Mouse (Mus musculus) 3T3-L1 (cell line): ENCODE results near the gene Bub3.

ENCODE experiments used
- DNase-seq: peaks from one replicate; pipeline ENCODE4 v3.0.0-alpha.2; 2015; ENCODE audit warnings: low read depth, low spot score

Bub3 gene

DNA sequence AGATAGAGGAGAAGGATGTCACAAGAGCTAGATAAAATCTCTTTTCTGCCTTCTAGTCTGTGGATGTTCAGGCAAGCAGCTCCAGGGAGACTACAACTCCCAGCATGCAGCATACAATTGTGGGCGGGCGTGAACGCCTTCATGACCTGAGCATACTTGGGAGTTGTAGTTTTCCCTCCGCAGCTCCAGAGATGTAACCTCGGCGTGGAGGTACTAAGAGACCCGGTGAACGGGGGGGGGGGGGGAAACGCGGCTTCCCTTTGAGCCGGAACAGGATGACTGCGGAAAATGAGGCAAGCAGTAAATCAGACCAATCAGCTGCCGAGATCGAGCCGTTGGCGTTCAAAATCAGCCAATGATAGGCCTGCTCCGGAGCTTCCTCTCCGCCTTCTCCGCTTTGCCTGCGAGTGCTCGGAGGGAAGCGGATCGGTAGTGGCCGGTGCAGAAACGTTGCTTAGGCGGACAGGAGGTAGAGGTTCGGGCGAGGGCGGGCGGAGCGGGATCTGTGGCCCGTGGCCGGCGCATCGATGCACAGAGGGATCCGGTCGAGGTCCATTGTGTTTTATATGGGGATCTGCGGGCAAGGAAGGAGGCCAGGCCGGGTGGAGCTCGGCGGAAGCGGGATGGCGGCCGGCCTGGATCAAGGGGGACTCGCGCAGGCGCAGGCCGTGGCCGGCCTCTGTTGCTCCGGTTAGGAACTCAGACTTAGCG, at the start of gene Bub3:
Bub3 (plus strand) TSS at position 237 of the 711 bp plus-strand sequence.
- DNase-seq = peak; percentile 95

DNA sequence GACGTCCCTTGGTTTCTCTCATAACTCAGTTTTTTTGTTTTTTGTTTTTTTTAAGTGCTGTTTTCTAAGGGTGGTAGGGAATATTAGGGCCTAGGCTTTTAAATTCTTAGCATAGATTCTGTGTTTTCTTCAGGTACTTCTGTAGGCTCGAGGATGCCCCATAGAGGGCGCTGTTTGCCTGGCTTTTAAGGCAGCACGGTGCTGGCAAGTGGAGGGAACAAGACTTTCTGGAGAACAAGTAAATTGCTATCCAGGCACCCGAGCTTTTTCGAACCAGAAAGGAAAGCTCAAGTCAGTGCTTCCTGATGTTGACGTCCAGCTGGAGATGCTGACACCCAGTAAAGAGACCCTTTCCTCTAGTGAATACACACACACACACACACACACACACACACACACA, 20.0 kb upstream of the Bub3 start:
- DNase-seq = peak; percentile 61

DNA sequence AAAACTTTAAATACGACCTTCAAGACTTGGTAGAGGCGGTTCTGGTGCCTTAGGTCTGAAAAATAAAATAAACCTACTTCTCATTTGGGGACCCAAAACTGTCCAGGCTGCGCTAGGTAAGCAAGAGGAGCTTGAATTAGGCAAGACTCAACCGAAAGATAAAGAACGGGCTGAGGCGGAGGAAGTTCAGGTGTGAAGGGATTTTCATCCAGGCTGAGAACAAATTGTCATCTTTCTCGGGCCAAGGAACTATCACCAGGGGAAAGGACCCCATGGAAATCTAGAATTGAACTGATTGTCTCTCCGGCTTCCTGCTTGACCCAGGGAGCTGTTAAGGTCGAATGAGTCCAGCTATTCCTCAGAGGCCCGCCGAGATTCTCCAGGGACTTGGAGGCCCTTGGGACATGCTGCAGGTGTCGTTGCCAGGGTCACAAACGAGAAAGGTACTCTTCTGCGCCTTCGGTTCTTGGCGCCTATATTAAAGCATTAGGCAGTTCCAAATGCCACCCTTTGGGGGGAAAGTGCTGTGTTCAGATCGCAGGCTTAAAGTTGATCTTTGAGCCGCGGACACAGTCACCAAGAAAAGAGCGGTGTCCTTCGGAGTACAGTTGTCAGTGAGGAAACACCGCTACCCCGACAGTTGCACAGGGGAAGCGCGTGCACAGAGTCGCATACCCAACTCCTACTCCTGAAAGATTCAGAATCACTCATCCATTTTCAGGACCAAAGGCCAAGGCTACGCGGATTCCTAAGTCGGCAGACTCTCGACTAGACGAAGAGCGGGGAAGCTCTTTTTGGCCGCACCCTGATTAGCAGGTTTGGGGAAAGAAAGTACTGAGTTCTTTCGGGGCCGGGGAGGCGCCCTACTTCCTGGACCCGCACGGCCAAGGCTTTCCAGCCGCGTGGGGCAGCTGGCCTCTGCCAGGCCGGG, 18.6 kb upstream of the Bub3 start:
- no peak for DNase-seq

DNA sequence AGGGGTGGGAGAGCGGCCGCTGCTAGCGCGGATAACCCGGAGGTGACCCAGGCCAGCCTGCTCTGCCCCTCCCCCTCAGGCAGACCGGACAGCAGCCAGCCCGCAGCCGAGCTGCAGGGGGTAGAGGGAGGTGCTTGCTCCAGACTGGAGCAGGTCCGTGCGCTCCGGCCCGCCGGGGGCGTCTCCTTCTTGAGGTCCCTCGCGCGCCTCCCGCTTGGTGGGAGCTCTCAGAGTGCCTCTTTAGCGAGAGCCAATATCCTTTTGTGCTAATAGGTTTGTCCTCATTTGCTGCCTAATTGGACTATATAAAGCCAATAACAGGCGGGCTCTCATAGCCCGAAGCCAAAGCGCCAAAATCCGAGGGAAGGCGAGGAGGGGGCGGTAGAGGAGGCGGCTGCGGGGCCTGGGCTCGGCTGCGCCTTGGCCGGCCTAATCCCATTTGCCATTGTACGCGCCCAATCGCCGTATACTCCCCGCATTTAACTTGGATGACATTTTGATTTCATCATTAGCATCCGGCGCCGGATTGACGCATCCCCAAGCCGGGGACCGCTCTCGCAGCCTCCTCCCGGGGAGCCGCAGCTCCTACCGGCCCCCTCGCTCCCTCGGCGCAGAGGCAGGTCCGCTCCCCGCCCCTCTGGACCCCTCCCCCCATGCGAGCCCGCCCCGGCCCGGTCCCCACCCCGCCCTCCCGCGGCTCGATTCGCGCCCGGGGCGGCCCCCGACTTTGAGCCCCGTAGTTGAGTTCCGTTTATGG, 17.7 kb upstream of the Bub3 start, which contains the start of gene Hmx3:
Hmx3 (plus strand) TSS at position 753 of the 757 bp plus-strand sequence.
- no peak for DNase-seq

DNA sequence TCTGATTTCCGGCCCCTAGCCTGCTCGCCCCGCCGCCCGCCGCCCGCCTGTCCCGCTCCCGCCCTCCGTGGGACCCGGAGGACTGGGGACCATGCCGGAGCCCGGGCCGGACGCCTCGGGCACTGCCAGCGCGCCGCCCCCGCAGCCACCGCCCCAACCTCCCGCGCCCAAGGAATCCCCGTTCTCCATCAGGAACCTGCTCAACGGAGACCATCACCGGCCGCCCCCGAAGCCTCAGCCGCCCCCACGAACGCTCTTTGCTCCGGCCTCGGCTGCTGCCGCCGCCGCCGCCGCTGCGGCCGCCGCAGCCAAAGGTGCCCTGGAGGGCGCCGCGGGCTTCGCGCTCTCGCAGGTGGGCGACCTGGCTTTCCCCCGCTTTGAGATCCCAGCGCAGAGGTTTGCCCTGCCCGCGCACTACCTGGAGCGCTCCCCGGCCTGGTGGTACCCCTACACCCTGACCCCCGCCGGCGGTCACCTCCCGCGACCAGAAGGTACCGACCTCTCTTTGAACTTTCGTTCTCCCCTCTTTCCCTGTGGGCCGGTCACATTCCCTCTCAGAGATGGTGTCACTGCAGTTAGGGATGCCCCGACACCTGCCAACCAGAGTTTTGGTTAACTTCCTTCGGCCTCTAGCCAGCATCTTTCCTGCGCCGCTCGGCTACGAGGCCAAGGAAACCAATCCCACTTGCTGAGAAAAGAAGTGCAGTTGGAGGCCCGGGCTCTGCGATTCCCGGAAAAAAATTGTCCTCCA, 17.0 kb upstream of the Bub3 start:
- no peak for DNase-seq

DNA sequence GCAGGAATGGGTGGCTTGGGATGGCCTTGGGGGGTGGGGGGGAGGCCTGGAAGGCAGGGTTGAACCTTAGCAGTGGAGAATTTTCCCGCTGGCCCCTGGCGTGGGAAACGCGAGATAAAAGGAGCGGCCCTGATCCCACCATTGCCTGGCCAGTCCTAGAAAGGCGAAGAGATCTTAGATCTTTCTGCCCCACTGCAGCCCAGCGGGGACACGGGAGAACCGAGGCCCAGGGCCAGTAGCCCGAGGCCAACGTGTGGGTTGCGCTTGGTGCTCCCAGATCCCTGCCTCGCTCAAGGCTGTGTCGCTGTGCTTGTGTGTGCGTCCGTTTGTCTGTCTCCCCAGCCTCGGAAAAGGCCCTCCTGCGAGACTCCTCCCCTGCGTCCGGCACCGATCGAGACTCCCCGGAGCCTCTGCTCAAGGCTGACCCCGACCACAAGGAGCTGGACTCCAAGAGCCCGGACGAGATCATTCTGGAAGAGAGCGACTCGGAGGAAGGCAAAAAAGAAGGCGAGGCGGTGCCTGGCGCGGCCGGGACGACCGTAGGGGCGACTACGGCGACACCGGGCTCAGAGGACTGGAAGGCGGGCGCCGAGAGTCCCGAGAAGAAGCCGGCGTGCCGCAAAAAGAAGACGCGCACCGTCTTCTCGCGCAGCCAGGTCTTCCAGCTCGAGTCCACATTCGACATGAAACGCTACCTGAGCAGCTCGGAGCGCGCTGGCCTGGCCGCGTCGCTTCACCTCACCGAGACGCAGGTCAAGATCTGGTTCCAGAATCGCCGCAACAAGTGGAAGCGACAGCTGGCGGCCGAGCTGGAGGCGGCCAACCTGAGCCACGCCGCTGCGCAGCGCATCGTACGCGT, 16.2 kb upstream of the Bub3 start:
- DNase-seq = no peak

DNA sequence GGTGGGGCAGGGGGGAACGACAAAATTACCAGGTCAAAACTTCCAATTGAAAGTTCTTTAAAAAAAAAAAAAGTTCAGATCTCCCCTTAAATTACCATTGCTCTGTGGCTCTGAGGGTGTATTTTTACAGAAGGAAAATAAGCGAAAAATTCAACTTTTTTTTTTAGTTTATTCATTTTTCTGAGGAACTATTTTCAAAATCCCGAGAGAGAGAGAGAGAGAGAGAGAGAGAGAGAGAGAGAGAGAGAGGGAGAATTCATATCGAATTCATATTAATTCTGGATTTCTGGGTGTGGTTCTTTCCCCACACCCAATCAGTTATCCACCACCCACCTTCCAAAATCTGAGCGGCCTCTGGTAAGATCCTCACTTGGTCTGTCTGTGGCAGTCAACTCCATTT, 15.2 kb upstream of the Bub3 start:
- DNase-seq = no peak

DNA sequence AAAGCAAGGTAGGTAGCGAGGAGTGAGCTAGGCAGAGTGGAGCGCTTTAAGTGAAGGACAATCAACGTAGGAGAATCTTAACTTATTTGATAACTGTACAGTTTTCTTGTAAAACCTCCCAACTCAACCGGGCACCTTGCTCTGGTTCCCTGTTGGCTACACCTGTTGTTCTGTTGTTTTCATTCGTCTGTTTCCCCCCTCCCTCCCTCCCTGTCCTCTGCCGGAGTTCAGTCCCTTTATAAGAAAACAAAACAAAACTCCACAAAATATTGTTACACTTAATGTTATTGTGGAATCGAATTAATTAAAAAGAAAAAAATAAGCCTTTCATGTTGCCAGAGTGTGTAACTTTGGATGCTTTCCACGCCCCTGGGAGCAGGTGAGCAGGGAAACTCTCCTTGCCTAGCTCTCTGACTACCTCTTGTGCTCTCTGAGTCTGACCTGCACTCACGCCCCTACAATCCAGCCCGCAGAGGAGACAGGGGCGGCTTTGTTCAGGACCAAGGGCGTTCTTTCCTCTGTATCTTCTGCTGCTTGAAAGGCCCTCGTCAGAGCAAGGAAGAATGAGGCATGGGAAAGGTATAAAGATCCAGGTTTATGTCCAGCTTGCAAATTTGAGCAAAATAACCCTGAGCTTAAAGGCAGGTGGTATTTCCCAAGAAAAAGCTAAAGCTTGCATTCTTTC, 14.2 kb upstream of the Bub3 start:
- DNase-seq = no peak

DNA sequence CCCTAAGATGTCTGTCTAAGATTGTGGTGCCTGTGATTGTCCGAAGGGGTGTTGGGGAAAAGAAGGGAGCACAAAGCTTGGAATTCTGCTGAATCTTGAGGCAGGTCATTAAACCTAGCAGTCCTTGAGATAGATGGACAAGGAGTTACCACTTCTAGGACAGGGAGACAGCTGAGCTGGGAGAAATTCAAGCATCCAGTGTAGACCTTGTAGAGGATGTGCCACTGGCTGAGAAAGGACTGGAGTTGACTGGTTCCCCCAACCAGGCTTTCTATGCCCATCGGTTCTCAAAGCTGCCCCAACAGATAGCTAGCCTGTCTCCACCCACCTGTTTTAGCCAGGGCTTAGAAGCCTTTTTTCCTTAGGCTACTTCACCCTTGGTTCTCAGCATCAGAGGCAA, 13.6 kb upstream of the Bub3 start:
- DNase-seq = no peak

DNA sequence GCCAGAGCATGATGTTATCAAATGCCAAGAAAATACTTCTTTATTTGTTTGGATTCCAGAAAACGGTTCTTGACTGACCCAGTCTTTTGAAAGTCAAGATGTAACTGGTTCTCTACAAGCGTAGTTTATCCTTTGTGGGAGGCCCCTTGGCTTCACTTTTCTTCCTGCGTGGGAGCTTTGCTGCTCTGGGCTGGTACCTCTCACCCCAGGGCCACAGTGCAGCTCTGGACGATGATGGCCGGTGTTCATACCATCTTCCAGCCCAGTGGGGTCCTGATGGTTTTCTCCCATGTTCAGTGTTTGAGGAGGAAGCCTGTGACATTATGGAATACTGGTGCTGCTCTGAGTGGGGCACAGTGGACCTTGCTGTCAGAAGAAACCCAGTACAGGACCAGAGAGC, 12.5 kb upstream of the Bub3 start:
- DNase-seq = no peak

DNA sequence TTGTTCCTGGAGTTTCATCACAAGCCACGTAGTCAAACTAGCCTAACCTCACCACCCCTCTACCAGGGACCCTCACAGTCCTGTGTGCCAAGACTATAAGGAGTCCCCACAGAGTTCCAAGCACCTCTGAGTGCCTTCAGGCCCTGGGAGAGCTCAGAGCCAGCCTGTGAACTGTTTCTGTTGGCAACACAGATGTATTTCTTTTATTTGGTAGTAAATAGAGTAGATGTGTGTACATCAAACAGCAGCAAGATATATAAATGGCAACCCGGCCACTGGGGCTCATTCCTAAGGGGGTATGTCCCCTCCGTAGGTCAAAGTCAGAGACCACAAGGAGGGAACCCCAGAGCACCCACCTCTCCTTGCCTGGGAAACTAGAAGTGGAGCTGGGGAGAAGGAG, 11.5 kb upstream of the Bub3 start, which contains the start of gene Hmx2:
Hmx2 (plus strand) TSS at position 301 of the 400 bp plus-strand sequence.
- DNase-seq = no peak

DNA sequence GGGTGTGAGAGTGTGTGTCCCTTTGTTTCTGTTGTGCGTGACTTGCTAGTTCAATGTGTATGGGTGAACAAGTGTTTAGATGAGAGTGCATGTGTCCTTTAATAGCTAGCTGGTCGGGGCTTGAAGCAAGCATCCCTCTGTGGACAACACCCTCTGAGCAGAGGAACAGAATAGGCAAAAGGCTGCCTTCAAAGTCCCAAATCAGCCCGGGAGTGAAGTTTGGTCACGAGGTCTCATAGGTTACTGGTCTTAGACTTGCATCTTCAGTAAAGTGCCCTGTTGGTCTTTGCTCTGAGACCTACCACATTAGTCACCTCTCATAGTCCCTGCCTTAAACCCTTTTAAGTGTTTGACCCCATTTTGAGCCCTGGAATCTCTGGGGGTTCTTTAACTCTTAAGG, 8.6 kb upstream of the Bub3 start:
- DNase-seq = no peak

DNA sequence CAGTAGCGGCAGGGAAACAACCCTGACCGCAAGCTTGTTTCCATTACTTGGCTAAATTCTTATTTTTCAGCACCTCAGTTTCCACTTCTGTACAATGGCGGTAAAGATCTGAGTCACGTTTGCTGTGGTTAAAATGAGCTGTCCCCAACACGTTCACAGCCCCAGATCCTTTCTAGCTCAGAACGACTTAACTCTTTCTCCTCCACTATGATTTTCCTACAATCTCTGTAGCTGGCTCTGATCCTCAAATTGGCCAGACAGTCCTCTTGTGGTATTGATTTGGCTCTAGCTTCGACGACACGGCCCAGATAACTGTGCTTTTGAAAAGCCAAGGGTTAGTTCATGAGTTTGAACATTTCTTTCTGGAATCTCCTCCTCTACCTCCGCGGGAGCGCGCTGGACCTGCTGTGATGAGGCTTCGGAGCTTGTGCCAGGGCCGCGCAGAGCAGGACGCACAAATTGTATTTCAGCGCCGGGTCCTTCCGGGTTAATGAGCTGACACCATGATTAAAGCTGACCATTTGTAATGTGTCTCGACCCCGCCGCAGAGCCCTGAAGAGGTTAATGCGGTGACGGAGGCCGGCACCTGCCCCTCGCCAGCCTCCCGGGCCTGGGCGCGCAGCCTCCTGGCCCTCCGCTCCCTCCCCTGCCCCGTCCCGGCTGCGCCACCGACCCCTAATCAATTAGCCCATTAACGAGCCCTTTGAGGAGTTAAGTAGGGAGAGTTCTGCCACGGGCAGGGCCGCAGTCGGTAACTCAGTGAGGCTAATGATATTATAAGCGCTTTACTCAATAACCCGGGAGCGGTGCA, 7.9 kb upstream of the Bub3 start:
- DNase-seq = no peak

DNA sequence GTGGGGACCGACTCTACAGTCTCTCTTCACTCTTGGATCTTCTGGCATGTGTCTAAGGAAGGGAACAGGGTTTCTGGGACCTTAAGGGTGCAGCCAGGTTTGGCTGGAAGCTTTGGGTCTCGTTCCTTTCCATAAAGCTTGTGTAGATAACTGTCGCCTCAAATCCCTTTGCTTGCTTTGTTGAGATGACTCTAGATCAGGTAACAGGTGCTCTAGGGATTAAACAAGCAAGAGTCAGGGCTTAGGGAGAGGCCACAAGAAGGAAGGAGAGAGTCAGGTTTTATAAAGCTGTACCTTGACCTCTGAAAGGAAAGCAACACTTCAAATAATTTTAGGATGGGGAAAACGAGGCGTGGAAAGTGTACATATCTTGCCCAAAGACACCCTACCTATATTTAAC, 7.2 kb upstream of the Bub3 start:
- no peak for DNase-seq

DNA sequence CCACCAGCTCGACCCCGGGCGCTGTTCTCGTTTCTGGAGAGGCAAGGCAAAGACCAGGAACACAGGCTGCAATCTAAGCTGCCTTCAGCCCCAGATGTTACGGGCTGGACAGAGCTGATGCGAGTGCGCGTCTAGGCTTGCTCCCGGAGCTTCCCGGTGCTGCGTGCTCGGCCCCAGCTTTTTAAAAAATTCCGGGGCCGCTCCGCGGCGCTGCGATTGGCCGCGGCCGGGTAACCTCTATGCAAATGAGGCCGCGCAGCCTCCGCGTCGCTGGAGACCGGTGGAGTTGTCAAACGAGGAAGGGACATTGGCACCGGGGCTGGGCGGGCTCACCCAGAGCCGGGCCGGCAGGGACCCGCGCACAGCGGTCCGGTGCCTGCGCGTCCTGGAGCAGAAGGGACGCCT, 6.2 kb upstream of the Bub3 start:
- DNase-seq = no peak

DNA sequence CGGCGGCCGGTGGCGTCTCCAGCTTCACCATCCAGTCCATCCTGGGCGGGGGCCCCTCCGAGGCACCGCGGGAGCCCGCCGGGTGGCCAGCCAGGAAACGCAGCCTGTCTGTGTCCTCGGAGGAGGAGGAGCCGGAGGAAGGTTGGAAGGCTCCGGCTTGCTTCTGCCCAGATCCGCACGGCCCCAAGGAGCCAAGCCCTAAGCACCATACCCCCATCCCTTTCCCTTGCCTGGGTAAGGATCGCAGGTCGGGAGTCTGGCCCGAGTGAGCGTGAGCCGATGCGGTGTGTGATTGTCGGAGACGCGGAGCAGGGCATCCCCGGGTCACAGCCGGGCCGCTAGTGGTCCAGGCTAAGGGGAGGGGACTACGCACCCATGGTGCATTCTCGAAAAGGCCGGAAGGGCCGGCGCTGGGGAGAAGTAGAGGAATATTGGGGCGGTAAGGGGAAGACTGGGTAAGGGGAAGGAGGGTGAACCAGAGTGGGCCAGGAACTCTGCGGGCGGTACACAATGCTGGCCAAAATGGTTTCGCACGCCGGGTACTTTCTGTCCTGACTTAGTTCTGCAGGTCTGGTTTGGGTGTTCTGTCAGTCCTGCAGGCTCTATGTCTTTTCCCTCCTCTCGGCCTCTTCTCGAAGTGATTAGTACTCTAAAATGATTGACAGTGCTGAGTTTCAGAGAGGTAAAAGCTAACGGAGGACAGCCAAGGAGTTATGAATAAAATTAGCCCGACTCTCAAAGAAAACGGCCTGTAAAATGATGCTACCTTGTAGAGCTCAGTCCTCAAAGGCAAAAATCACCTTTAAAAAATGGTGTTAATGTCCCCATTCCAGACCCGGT, 5.5 kb upstream of the Bub3 start:
- no peak for DNase-seq

DNA sequence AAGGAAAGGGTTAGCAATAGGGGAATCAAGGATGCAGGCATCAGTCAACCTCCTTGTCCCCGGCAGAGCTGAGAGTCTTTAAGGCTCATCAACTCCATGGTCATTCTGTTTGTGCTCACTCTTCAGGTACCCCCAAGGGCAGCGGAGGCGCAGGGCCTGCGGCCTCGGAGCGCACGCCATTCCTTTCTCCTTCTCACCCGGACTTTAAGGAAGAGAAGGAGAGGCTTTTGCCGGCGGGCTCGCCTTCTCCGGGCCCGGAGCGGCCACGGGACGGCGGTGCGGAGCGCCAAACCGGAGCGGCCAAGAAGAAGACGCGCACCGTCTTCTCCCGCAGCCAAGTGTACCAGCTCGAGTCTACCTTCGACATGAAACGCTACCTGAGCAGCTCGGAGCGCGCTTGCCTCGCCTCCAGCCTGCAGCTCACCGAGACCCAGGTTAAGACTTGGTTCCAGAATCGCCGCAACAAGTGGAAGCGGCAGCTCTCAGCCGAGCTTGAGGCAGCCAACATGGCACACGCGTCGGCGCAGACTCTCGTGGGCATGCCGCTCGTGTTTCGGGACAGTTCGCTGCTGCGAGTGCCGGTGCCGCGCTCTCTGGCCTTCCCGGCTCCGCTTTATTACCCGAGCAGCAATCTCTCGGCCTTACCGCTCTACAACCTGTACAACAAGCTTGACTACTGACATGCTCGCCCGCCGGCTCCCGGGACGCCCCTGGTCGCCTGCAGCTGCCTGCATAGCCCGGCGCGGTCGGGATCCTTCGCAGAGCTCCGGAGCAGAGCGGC, 4.5 kb upstream of the Bub3 start:
- no peak for DNase-seq
